Mouse (Mus musculus): Measurements from ENCODE around the gene Arhgef40. TPM values are rescaled to one million over a fixed set of nuclear protein-coding genes. Genes with fewer than 3 reads are reported as not detected.

Gene Arhgef40
- total RNA-seq, 2 experiments from 2014 or later = 52.7 to 57.9 TPM

GRCm38 (mm10) chr14:51997483-51997882 is 13.0 kb downstream of the Arhgef40 start:
- intact Hi-C loops (cut with DNase I) = no loop called here
- DNase-seq = no peak

GRCm38 (mm10) chr14:52003981-52004495 is 19.5 kb downstream of the Arhgef40 start:
- DNase-seq = peak in 1 of 2 experiments; percentile 41
- intact Hi-C loops (cut with DNase I) = no loop called here

GRCm38 (mm10) chr14:52005141-52005540 is 20.6 kb downstream of the Arhgef40 start:
- no peak for DNase-seq
- intact Hi-C loops (cut with DNase I) = no loop called here

- intact Hi-C loops (cut with DNase I) = no loop called here
These were observed 21.1 kb downstream of the Arhgef40 start for GRCm38 (mm10) chr14:52005616-52006015.

GRCm38 (mm10) chr14:52006241-52006640 is 21.7 kb downstream of the Arhgef40 start:
- intact Hi-C loops (cut with DNase I) = no loop called here
- peak in 1 of 2 experiments; percentile 48 for DNase-seq

More at GRCm38 (mm10) chr14:52005616-52006015, 21.1 kb downstream of the Arhgef40 start:
- no peak for DNase-seq

- no peak for DNase-seq
- intact Hi-C loops (cut with DNase I) = no loop called here
These were observed 22.3 kb downstream of the Arhgef40 start for GRCm38 (mm10) chr14:52006771-52007170.

GRCm38 (mm10) chr14:52008321-52009203 is 24.0 kb downstream of the Arhgef40 start:
- intact Hi-C loops (cut with DNase I) = loop anchor here (1.0 to 2.0 kb wide), 2 partner anchors 14 to 105 kb away; no protein-coding TSS in a partner anchor

GRCm38 (mm10) chr14:52009361-52009760 is 24.8 kb downstream of the Arhgef40 start:
- intact Hi-C loops (cut with DNase I) = loop anchor here (2.0 kb wide), 1 partner anchor 13 kb away; no protein-coding TSS in a partner anchor
- DNase-seq = no peak

More at GRCm38 (mm10) chr14:52008321-52009203, 24.0 kb downstream of the Arhgef40 start:
- peak; percentile 90 to 94 for DNase-seq

- intact Hi-C loops (cut with DNase I) = loop anchor here (2.0 kb wide), 1 partner anchor 13 kb away; no protein-coding TSS in a partner anchor
- no peak for DNase-seq
These were observed 25.3 kb downstream of the Arhgef40 start for GRCm38 (mm10) chr14:52009841-52010240.

- peak in 1 of 2 experiments; percentile 28 for DNase-seq
- intact Hi-C loops (cut with DNase I) = no loop called here
These were observed 26.1 kb downstream of the Arhgef40 start for GRCm38 (mm10) chr14:52010446-52011111.

GRCm38 (mm10) chr14:52011683-52012082 is 27.2 kb downstream of the Arhgef40 start:
- DNase-seq = no peak
- intact Hi-C loops (cut with DNase I) = no loop called here

- intact Hi-C loops (cut with DNase I) = no loop called here
- no peak for DNase-seq
These were observed 27.6 kb downstream of the Arhgef40 start for GRCm38 (mm10) chr14:52012085-52012484.

GRCm38 (mm10) chr14:52012553-52012952 is 28.0 kb downstream of the Arhgef40 start:
- no peak for DNase-seq
- intact Hi-C loops (cut with DNase I) = no loop called here

GRCm38 (mm10) chr14:52013021-52013610 is 28.6 kb downstream of the Arhgef40 start:
- no peak for DNase-seq

GRCm38 (mm10) chr14:52013771-52014219 is 29.3 kb downstream of the Arhgef40 start:
- intact Hi-C loops (cut with DNase I) = no loop called here
- DNase-seq = peak; percentile 60

More at GRCm38 (mm10) chr14:52013021-52013610, 28.6 kb downstream of the Arhgef40 start:
- intact Hi-C loops (cut with DNase I) = no loop called here

GRCm38 (mm10) chr14:52014271-52014760 is 29.8 kb downstream of the Arhgef40 start:
- DNase-seq = no peak
- intact Hi-C loops (cut with DNase I) = no loop called here

- intact Hi-C loops (cut with DNase I) = no loop called here
- peak; percentile 72 to 77 for DNase-seq
These were observed 30.3 kb downstream of the Arhgef40 start for GRCm38 (mm10) chr14:52014761-52015311.

GRCm38 (mm10) chr14:52015445-52016100 is 31.1 kb downstream of the Arhgef40 start, which contains the start of gene Tmem253:
Tmem253 (plus strand) TSS chr14:52015658.
- intact Hi-C loops (cut with DNase I) = no loop called here

GRCm38 (mm10) chr14:52016625-52017405 is 32.3 kb downstream of the Arhgef40 start:
- DNase-seq = no peak
- intact Hi-C loops (cut with DNase I) = no loop called here

More at GRCm38 (mm10) chr14:52015445-52016100, 31.1 kb downstream of the Arhgef40 start, which contains the start of gene Tmem253:
- DNase-seq = no peak
